8 mouse cellular contexts compared by ENCODE assay signal in the genomic region with DNA sequence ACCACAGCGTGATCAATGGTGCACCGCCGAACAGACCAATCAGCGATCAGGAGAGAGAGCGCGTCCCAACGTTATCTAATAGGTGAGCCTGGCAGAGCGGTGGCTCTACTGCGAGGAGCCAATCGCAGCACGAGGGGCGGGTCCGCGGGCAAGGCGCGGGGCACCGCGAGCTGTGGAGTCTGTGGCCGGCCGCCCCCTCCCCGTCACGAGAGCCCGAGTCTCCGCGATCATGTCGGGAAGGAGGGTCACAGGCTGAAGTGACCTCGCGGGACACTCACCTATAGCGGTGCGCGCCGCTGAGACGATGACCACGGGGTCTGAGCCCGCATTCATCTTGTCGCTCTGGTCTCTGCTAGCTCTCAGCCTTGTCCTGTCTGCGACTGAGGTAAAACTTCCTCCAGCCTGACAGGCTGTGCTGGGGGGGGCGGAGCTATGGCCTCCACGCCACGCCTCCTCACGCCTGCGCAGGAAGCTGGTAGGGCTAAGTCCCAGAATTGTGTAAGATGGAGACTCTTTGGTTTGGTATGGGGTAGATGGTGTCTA. TPM values are rescaled to one million over a fixed set of nuclear protein-coding genes. Genes with fewer than 3 reads are reported as not detected.
DNase-seq lines count a peak whose midpoint lies in the region; ATAC-seq lines count a peak whose summit lies in the region.

A gene (minus strand): TSS at position 417 of the 543 bp plus-strand sequence.

- H3K4me1 ChIP-seq in megakaryocyte, embryonic 14.5 days = peaks cover 52% of the 10 kb centered on the region

- DNase-seq in ZHBTc4 (ENCODE audit: low read depth, low spot score) = peak; percentile 97
- peak; percentile 90 for DNase-seq in gastrocnemius, adult 8-10 months (ENCODE audit: low spot score in 2 of 2)
- peak; percentile 74 for DNase-seq in hindlimb bud, embryonic 11.5 days (ENCODE audit: extremely low spot score, low read depth, low spot score)
- DNase-seq in left cerebral cortex, adult 8-10 months (ENCODE audit: low spot score in 2 of 2) = peak; percentile 92 to 95
- DNase-seq in right cerebral cortex, postnatal 10 days (ENCODE audit: low spot score in 2 of 2) = peak; percentile 97 to 98
- DNase-seq in urinary bladder, postnatal 25 days (ENCODE audit: low spot score) = peak; percentile 90

- peak; percentile 95 for ATAC-seq in common myeloid progenitor, adult 5-6 weeks (replicated peaks; ENCODE audit: low read depth, poor library complexity, severe bottlenecking)

- H3K27me3 ChIP-seq in megakaryocyte, embryonic 14.5 days (replicated peaks) = no peaks in the 10 kb centered on the region

- no peaks in the 10 kb centered on the region for H3K9me3 ChIP-seq in megakaryocyte, embryonic 14.5 days

- H3K4me3 ChIP-seq in megakaryocyte, embryonic 14.5 days (replicated peaks) = peak within 1 kb of the TSS; percentile 100

- H3K36me3 ChIP-seq in megakaryocyte, embryonic 14.5 days (replicated peaks; ENCODE audit: low read length) = peaks cover 29% of the 10 kb centered on the region

RNA-seq across cellular contexts. Expression of the gene that starts here (rescaled TPM):
- 14.9 and 17.3 TPM in 2 replicates for total RNA-seq in common myeloid progenitor, adult 5-6 weeks (2017)
- 1 to 10 TPM; 3.9 to 4.8 (median 4.3) TPM for total RNA-seq in gastrocnemius, adult 8-10 months (2022)
- total RNA-seq in left cerebral cortex, adult 8-10 months (2022) = 10 to 100 TPM; 66.3 to 83.6 (median 76.6) TPM
- polyA plus RNA-seq in megakaryocyte, embryonic 14.5 days (2012; ENCODE audit: insufficient read depth, low replicate concordance) = 6.8 and 29.7 TPM in 2 replicates

Comparison
In these comparisons a context has a peak if more than half of its experiments do, and no peak if none do; other contexts are left out.
1. Peak in every context shown above with its lines: DNase-seq, ATAC-seq and H3K4me3 ChIP-seq.